Mouse (Mus musculus): Measurements from ENCODE around the gene Palld.

The Palld gene

GRCm38 (mm10) chr8:61730669-61731068 is 171.8 kb downstream of the Palld start:
- no peak for DNase-seq (ENCODE audit: low read depth, low spot score)

DNA sequence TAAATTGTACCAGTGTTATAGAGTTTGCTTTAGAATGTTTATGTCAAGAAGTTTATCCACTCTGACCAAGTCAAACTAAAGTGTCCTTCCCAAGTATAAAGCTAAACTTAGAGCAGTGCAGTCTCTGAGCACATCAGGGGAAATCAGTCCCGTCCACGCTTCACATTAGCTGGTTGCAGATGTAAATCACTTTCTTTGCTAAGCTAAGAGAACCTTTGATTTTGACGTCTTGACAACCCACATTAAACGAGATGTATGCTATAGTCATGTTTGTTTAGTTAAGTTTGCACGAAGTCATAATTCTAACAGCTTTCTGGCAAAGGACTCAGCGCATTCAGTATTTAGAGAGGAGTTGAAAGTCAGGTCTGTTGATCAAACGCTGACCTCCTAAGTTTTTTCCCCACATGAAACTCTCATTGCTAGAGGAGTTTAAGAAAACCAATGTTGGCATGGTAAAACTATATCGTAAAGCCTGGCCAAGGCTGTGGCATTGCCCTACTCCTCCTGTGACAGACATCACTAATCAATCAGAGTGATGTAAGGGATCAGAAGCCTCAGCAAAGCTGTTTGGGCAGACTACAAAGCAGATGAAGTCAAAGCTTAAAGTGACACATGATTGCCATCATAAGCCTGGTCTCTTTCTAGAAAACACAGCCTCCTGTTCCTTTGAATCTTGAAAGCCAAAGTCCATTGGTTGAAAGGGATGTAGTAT is 177.0 kb downstream of the Palld start:
- no peak for DNase-seq (ENCODE audit: low read depth, low spot score)

DNA sequence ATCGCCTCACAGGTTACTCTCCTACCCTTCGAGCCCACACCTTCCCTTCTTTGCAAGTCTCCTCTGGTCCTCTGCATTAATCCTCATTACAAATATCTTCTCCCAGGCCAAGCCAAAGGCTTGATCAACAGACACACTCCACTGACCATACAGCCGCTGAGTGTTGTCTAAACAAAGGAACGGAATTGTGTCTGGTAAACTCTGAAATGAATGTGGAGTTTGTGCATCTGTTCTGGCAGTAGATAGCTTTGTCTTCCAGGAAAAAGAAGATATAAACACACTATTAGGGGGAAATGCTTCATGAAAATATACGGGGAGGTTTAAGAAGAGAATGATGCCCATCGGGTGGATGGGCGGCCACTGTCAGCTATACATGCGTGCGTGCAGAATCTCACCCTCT is 180.3 kb downstream of the Palld start:
- DNase-seq (ENCODE audit: low read depth, low spot score), result no peak

GRCm38 (mm10) chr8:61715351-61716125 is 187.0 kb downstream of the Palld start:
- DNase-seq (ENCODE audit: low read depth, low spot score), result no peak

GRCm38 (mm10) chr8:61714293-61714831 is 188.1 kb downstream of the Palld start:
- DNase-seq (ENCODE audit: low read depth, low spot score), result no peak

DNA sequence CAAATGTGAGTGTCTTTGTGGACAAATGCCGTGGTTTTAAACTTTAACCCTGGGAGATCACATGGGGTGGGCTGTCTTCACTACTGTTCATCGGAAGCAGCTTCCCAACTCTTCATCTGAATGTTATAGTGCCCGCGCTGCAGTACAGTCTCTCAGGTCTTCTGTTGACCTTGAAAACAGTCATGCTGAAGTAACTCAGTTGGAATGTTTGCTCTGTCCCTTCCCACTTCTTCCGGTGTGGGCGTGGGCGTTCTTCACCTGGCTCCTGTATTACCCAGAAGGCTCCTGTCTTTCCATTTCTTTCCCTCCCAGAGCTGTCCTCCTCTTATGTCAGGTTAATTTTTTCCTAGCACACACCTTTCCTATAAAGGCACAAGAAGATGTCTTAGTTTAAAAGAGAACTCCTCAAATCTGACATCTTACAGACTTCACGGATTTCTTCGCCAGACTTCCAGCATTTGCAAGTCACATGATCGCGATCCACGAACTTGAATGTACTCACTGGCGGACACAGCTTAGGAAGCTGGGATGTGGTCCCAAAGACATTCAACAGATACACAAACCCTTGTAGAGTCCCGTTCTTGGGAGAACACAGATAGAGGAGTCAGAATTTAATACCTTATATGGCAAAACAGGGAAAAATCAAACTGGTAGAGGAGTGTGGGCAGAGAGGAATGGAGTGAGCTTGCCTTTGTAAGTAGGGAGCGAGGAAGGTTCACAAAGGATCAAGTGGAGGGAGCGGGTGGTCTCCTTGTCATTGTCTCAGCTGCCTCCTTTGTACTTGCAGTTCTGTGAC is 189.1 kb downstream of the Palld start:
- DNase-seq (ENCODE audit: low read depth, low spot score), result no peak

DNA sequence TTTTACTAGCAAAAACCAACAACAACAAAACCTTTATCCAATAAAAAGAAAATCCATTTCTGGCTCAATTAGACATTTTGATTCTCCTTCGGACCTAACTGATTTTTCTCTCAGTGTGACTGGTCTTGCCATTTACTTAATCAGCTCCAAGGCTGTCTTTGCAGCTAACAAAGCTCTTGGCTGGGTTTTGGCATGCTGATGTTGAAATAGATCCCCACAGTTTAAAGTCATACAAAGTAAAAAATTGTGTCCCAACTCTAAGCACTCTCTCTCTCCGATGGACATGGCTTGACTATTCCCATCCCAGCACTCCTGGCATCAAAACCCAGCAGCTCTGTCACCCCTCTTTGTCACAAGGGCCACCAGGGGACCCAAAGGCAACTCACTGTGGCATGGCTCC is 190.1 kb downstream of the Palld start:
- DNase-seq (ENCODE audit: low read depth, low spot score), result no peak

GRCm38 (mm10) chr8:61708586-61709305 is 193.7 kb downstream of the Palld start:
- no peak for DNase-seq (ENCODE audit: low read depth, low spot score)

- no peak for DNase-seq (ENCODE audit: low read depth, low spot score)
These were observed 197.0 kb downstream of the Palld start for GRCm38 (mm10) chr8:61705491-61705890.

DNA sequence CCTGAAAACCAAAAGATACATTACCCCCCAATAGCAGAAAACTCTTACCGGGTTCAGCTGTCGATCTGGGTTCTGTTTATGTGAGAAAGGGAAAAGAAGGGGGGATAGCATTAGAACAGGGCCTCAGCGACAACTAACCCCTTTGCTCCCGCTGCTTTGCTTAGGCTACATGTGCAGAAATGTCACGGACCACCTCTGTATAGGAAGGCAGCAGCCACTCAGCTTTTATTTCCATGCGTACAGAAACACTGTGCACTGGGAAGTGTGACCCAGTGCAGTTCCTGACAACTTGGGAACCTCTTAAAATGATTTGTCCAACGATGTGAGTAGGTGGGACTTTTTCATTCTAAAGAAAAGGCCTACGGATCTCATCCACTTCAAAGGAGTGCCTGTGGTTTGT is 200.4 kb downstream of the Palld start:
- no peak for DNase-seq (ENCODE audit: low read depth, low spot score)

GRCm38 (mm10) chr8:61700932-61701681 is 201.4 kb downstream of the Palld start:
- DNase-seq (ENCODE audit: low read depth, low spot score), result no peak

DNA sequence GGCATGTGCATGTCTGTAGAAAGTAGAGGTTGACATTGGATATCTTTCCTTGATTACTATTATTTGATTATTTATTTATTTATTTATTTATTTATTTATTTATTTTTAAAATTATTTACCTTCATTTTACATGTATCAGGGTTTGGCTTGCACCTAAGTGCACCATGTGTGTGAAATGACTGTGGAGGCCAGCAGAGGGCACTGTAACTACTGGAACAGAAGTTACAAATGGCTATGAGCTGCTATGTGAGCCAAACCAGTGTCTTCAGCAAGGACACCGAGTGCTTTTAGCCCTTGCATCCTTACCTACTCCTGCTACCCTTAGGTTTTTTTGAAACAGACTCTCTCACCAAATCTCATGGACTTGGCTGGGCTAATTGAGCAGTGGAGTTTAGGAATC is 202.2 kb downstream of the Palld start:
- no peak for DNase-seq (ENCODE audit: low read depth, low spot score)

DNA sequence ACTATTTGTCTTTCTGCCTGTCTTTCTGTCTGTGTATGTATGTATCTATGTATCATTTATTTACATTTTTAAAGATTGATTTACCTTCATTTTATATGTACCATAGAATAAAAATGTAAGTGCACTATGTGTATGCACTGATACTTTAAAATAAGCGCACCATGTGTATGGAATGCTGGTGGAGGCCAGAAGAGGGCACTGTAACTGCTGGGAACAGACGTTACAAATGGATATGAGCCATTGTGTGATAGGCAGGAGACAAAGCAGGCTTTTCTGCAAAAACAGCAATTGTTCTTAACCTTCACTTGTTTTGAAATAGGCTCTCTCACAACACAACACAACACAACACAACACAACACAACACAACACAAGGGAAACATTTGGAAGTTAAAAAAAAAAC is 203.5 kb downstream of the Palld start:
- DNase-seq (ENCODE audit: low read depth, low spot score), result no peak

GRCm38 (mm10) chr8:61697728-61698385 is 204.6 kb downstream of the Palld start:
- DNase-seq (ENCODE audit: low read depth, low spot score), result no peak

GRCm38 (mm10) chr8:61696846-61697455 is 205.5 kb downstream of the Palld start:
- DNase-seq (ENCODE audit: low read depth, low spot score), result no peak

- no peak for DNase-seq (ENCODE audit: low read depth, low spot score)
These were observed 207.1 kb downstream of the Palld start for GRCm38 (mm10) chr8:61695416-61695815.

GRCm38 (mm10) chr8:61692866-61693265 is 209.6 kb downstream of the Palld start:
- DNase-seq (ENCODE audit: low read depth, low spot score), result no peak

DNA sequence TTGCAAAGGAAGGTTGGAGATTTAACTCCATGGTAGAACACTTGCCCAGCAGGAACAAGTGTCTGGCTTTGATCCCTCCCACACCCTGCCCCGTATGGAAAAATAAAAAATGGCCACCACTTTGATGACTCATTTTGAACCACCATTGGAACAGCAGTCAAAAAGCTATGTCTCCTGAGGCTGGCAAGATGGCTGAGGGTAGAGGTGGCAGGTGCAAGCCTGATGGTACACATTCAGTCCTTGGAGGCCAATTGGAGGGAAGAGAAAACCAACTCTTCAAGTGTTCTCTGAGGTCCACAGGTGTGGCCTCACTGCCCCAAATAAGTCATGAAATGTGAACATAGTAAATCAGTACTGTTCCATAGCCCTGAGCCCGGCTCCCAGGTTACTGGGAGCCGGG is 210.4 kb downstream of the Palld start:
- no peak for DNase-seq (ENCODE audit: low read depth, low spot score)

DNA sequence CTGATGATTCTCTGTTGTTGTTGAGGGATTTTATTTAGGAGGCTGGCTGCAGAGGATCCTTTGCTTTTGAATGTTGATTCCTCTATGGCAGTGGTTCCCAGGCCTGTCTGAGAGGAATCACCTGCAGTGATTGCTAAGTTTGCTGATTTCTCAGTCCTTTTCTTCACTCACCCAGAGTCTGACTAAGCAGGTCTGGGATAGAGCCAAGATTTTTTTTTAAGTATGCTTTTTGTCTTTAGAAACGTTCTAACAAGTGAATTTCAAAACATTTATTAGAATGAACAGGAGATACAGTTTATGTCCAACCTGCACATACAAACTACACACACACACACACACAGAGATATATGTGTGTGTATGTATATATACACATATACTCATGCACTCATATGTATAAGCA is 211.1 kb downstream of the Palld start:
- no peak for DNase-seq (ENCODE audit: low read depth, low spot score)

DNA sequence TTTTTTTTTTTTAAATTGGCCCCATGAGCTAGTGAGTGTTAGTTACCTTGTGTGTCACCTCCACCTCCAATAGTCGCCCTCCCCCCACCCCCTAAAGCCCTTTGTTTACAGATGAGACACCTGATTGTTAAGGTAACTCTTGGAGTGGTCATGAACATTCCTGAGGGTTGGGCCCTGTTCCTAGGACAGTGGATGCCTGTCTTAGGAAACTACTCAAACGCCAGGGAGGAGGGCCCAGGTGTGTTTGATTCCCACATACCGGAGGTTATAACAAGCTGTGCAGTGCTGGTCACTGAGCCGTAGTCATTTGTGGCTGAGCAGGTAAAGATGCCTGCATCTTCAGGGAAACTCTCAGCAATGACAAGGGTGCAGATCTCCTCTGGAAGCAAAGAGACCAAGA is 215.4 kb downstream of the Palld start:
- no peak for DNase-seq (ENCODE audit: low read depth, low spot score)
